Mouse (Mus musculus) forebrain, embryonic 13.5 days (tissue): Measurements from ENCODE around the gene Pde4d. TPM values are rescaled to one million over a fixed set of nuclear protein-coding genes. Genes with fewer than 3 reads are reported as not detected.

Experiments used
- ATAC-seq: fragments of 200-750 bp; cut with Nextera tagmentation; 2 replicates; pipeline ENCODE4 v1.8.0; 2017
- H3K27ac ChIP-seq: fragments of 300-500 bp; sonication (generic); 2 replicates; pipeline ENCODE4 v1.5.1; 2015; ENCODE audit warnings: inconsistent platforms, mild to moderate bottlenecking, moderate library complexity
- H3K27me3 ChIP-seq: fragments of 300-500 bp; sonication (generic); 2 replicates; pipeline ENCODE4 v1.6.1; 2015; ENCODE audit warnings: mild to moderate bottlenecking, inconsistent platforms
- H3K36me3 ChIP-seq: fragments of 300-500 bp; sonication (generic); 2 replicates; pipeline ENCODE4 v1.6.1; 2015; ENCODE audit warnings: mild to moderate bottlenecking, inconsistent platforms; ENCODE audit not compliant: poor library complexity, severe bottlenecking
- H3K4me1 ChIP-seq: fragments of 300-500 bp; sonication (generic); 2 replicates; pipeline ENCODE4 v1.6.1; 2015; ENCODE audit warnings: inconsistent platforms
- H3K4me2 ChIP-seq: fragments of 300-500 bp; sonication (generic); 2 replicates; pipeline ENCODE4 v1.6.1; 2015; ENCODE audit warnings: inconsistent platforms, mild to moderate bottlenecking, moderate library complexity
- H3K4me3 ChIP-seq: fragments of 300-500 bp; sonication (generic); 2 replicates; pipeline ENCODE4 v1.5.1; 2015; ENCODE audit warnings: mild to moderate bottlenecking, inconsistent platforms
- H3K9ac ChIP-seq: fragments of 300-500 bp; sonication (generic); 2 replicates; pipeline ENCODE4 v1.6.1; 2015; ENCODE audit warnings: mild to moderate bottlenecking, inconsistent platforms
- H3K9me3 ChIP-seq: fragments of 300-500 bp; sonication (generic); replicated peaks from 2 replicates; pipeline ENCODE4 v1.6.1; 2016; ENCODE audit warnings: inconsistent platforms
- WGBS: fragments of 180-500 bp; shearing (Covaris S2); methylation state at CpG from one replicate; pipeline ENCODE4 v1.1.7; 2015; 5-methylcytosine and 5-hydroxymethylcytosine counted together
- polyA plus RNA-seq: library from polyadenylated mRNA; unstranded; fragments of >200 nt; fragmentation: Nextera tagmentation; extraction: Ambion mirVana; gene quantifications from 2 replicates; pipeline ENCODE4 v1.2.1, GENCODE M21; 2015

Pde4d gene
- polyA plus RNA-seq, 1 experiment from 2014 or later, result 11.9 TPM

- H3K4me1 ChIP-seq, result no peaks in the 10 kb centered on the region
- H3K4me2 ChIP-seq, result no peak overlapping the region
- WGBS, result 85% methylated on average over 18 of the region's 18 CpGs
- no peak overlapping the region for H3K9ac ChIP-seq
- H3K9me3 ChIP-seq, result no peaks in the 10 kb centered on the region
- H3K4me3 ChIP-seq, result no peak overlapping the region
- no peak for ATAC-seq
- H3K36me3 ChIP-seq, result no peaks in the 10 kb centered on the region
- no peaks in the 10 kb centered on the region for H3K27me3 ChIP-seq
- H3K27ac ChIP-seq, result no peak overlapping the region
Observed at GRCm38 (mm10) chr13:109546337-109546736, 1096.6 kb downstream of the Pde4d start.

DNA sequence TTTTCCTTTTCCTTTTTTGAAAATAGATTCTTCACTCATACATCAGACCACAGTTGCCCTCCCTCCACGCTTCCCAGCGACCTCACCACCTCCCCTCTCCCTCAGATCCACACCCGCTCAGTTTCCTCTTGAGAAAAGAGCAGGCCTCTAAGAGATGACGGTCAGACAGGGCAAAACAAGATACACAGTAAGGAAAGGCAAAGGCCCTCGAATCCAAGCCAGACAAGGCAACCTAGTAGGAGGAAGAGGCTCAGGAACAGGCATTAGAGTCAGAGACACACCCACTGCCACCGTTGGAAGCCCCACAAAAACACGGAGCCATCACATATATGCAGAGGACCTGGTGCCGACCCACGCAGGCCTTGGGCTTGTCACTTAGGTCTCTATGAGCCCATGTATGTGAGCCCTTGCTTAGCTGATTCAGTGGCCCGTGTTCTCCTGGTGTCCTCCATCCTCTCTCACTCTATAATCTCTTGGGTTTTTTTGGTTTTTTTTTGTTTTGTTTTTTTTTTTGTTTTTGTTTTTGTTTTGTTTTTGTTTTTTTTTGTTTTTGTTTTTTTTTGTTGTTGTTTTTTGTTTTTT is 1097.3 kb downstream of the Pde4d start:
- Histone ChIP-seq H3K27me3 (no peaks in the 10 kb centered on the region), H3K36me3 (no peaks in the 10 kb centered on the region), H3K9me3 (no peaks in the 10 kb centered on the region), H3K4me3 (no peak overlapping the region), H3K27ac (no peak overlapping the region), H3K4me2 (no peak overlapping the region), H3K9ac (no peak overlapping the region), H3K4me1 (no peaks in the 10 kb centered on the region)
- ATAC-seq, result no peak; the same call in 1 of the 2 replicates
- 82% methylated on average over 10 of the region's 10 CpGs for WGBS

- WGBS, result 29% methylated on average over 6 of the region's 6 CpGs
- Histone ChIP-seq H3K27ac (no peak overlapping the region), H3K9ac (no peak overlapping the region), H3K4me3 (no peak overlapping the region), H3K4me2 (no peak overlapping the region), H3K9me3 (no peaks in the 10 kb centered on the region), H3K4me1 (no peaks in the 10 kb centered on the region), H3K27me3 (no peaks in the 10 kb centered on the region), H3K36me3 (no peaks in the 10 kb centered on the region)
- peak; percentile 73 for ATAC-seq
Observed at GRCm38 (mm10) chr13:109547700-109548099, 1098.0 kb downstream of the Pde4d start.

DNA sequence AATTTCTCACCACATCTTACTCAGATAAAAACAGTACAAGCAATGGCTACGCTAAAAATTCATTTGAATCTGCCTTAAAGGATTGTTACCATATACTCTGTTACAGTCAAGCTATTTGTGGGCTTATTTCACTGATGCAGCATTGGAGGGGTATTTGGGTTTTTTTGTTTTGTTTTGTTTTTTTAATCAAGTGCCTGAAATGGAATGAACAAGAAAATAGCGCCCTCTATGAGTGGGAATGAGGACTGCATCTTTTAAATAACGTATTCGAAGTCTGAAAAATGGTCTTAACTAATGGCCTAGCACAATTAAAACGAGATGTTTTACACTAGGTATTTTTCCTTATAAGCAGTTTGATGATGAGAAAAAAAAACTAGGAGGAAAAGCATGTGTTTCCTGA is 1098.5 kb downstream of the Pde4d start:
- Histone ChIP-seq H3K9me3 (no peaks in the 10 kb centered on the region), H3K27ac (no peak overlapping the region), H3K4me1 (no peaks in the 10 kb centered on the region), H3K27me3 (no peaks in the 10 kb centered on the region), H3K4me2 (no peak overlapping the region), H3K9ac (no peak overlapping the region), H3K36me3 (no peaks in the 10 kb centered on the region), H3K4me3 (no peak overlapping the region)
- no peak for ATAC-seq
- WGBS, result 71% methylated on average over 5 of the region's 5 CpGs

DNA sequence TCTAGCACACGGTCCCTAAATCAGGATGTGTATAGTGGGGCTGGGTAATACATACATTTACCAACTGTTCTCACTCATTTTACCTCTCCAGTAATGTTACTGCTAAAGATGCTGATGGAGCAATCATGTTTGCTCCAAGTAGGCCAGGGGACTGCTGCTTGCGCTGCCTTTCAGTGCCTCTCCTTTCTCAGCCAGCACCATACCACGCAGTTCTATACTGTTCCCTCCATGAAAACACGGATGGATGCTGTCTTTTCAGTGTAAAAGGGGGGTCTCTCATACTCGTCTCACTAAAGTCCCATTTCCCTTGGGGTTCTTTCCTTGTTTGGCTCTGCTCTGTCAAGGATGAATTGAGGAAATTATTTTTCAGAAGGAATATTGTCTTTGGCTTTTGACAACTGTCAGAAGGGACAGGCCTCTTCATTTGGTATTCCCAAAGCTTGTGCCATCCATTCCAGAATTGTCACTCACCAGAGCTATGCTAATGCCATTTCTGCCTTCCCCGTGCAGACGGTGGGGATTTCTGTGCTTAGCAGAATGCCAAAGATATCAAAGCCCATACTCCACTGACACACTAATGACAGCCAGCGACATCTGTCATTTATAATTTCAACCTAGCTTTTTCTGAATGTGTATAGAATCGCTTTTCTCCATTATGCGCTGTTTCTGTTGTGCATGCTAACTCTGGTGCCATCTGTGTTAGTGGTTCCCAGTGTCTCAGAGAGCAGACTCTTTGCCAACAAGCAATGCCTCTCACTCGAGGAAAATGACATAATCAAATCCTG is 1099.2 kb downstream of the Pde4d start:
- peak overlapping the region; percentile 78 for H3K27ac ChIP-seq
- no peaks in the 10 kb centered on the region for H3K4me1 ChIP-seq
- H3K4me3 ChIP-seq, result no peak overlapping the region
- H3K9me3 ChIP-seq, result no peaks in the 10 kb centered on the region
- ATAC-seq, result peak; percentile 86
- H3K36me3 ChIP-seq, result no peaks in the 10 kb centered on the region
- no peak overlapping the region; the same call in 1 of the 2 replicates for H3K9ac ChIP-seq
- no peaks in the 10 kb centered on the region for H3K27me3 ChIP-seq
- WGBS, result 68% methylated on average over 11 of the region's 11 CpGs
- H3K4me2 ChIP-seq, result no peak overlapping the region

DNA sequence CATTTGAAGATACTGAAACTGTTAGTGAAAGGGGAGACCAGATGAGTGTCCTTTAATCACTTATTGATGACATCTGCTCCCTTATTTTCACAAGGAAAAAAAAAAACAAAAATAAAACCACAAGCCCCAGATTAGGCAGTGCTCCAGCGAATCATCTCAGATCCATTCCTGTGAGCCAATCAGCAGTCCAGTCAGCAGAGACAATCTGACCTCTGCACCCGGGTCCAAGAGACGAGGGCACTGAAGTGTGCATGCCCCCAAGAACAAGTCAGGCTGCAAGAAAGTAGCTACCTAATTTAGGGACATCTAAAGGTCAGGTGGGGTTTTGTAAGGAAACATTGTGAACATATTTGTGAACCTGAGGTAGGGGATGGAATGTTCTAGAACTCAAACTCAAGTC is 1102.1 kb downstream of the Pde4d start:
- H3K27ac ChIP-seq, result no peak overlapping the region
- no peaks in the 10 kb centered on the region for H3K9me3 ChIP-seq
- H3K4me3 ChIP-seq, result no peak overlapping the region
- no peak for ATAC-seq
- H3K9ac ChIP-seq, result no peak overlapping the region
- H3K36me3 ChIP-seq, result no peaks in the 10 kb centered on the region
- H3K4me1 ChIP-seq, result no peaks in the 10 kb centered on the region
- H3K4me2 ChIP-seq, result no peak overlapping the region
- WGBS, result 77% methylated on average over 3 of the region's 3 CpGs
- no peaks in the 10 kb centered on the region for H3K27me3 ChIP-seq

DNA sequence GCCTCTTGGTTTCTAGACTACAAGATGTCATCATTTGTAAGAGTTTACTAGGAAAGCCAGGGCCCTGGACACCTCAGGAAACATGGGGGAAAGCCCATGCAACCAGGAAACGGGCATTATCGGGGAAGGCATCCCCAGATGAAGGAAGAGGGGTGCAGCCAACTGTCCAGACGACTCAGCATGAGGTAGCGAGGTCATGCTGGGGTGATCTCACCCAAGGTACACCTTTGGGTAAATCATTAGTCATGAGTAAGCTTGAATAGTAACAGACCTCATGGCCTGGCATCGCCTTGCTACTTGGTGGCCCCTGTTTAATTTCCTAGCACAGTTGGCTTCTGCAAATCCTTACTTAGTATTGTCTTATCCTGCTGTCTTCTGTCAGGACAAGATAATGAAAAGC is 1105.8 kb downstream of the Pde4d start:
- no peak overlapping the region for H3K4me2 ChIP-seq
- ATAC-seq, result no peak
- no peaks in the 10 kb centered on the region for H3K9me3 ChIP-seq
- WGBS, result 90% methylated on average over 5 of the region's 5 CpGs
- H3K4me3 ChIP-seq, result no peak overlapping the region
- H3K9ac ChIP-seq, result no peak overlapping the region
- H3K36me3 ChIP-seq, result no peaks in the 10 kb centered on the region
- H3K27ac ChIP-seq, result no peak overlapping the region
- H3K4me1 ChIP-seq, result no peaks in the 10 kb centered on the region
- H3K27me3 ChIP-seq, result no peaks in the 10 kb centered on the region

DNA sequence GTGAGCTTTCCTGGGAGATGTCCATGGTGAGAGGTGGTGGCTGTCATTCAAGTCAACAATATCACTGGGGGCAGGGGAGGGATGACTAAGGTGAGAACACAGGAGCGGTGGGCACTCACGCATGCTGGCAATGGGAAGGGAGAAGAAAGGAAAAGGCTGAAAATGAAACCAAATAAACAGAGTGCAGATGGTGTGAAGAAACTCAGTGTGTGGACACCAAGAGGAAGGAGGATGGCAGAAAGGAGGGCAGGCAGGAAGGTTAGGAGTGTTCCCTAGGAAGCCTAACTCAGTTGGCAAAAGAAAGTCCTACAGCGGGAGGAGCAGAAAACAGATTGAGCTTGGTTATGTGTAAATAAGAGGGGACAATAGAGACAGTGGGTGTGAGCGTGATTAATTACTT is 1107.1 kb downstream of the Pde4d start:
- 86% methylated on average over 4 of the region's 4 CpGs for WGBS
- H3K27ac ChIP-seq, result no peak overlapping the region
- H3K27me3 ChIP-seq, result no peaks in the 10 kb centered on the region
- H3K36me3 ChIP-seq, result no peaks in the 10 kb centered on the region
- H3K9ac ChIP-seq, result no peak overlapping the region
- no peak for ATAC-seq
- no peak overlapping the region for H3K4me2 ChIP-seq
- no peaks in the 10 kb centered on the region for H3K4me1 ChIP-seq
- H3K4me3 ChIP-seq, result no peak overlapping the region
- H3K9me3 ChIP-seq, result no peaks in the 10 kb centered on the region

GRCm38 (mm10) chr13:109558341-109559257 is 1108.9 kb downstream of the Pde4d start:
- H3K4me2 ChIP-seq, result no peak overlapping the region
- peak overlapping the region; percentile 54 for H3K27ac ChIP-seq
- 70% methylated on average over 12 of the region's 12 CpGs for WGBS
- H3K4me1 ChIP-seq, result no peaks in the 10 kb centered on the region
- no peaks in the 10 kb centered on the region for H3K36me3 ChIP-seq
- ATAC-seq, result peak; percentile 92
- no peak overlapping the region; the same call in 1 of the 2 replicates for H3K9ac ChIP-seq
- H3K27me3 ChIP-seq, result no peaks in the 10 kb centered on the region
- H3K9me3 ChIP-seq, result no peaks in the 10 kb centered on the region
- H3K4me3 ChIP-seq, result no peak overlapping the region

- no peaks in the 10 kb centered on the region for H3K9me3 ChIP-seq
- WGBS, result 87% methylated on average over 4 of the region's 4 CpGs
- H3K27me3 ChIP-seq, result no peaks in the 10 kb centered on the region
- H3K27ac ChIP-seq, result no peak overlapping the region
- no peak overlapping the region for H3K9ac ChIP-seq
- H3K4me3 ChIP-seq, result no peak overlapping the region
- no peak for ATAC-seq
- H3K4me2 ChIP-seq, result no peak overlapping the region
- H3K36me3 ChIP-seq, result no peaks in the 10 kb centered on the region
- H3K4me1 ChIP-seq, result no peaks in the 10 kb centered on the region
Observed at GRCm38 (mm10) chr13:109560261-109560660, 1110.5 kb downstream of the Pde4d start.

DNA sequence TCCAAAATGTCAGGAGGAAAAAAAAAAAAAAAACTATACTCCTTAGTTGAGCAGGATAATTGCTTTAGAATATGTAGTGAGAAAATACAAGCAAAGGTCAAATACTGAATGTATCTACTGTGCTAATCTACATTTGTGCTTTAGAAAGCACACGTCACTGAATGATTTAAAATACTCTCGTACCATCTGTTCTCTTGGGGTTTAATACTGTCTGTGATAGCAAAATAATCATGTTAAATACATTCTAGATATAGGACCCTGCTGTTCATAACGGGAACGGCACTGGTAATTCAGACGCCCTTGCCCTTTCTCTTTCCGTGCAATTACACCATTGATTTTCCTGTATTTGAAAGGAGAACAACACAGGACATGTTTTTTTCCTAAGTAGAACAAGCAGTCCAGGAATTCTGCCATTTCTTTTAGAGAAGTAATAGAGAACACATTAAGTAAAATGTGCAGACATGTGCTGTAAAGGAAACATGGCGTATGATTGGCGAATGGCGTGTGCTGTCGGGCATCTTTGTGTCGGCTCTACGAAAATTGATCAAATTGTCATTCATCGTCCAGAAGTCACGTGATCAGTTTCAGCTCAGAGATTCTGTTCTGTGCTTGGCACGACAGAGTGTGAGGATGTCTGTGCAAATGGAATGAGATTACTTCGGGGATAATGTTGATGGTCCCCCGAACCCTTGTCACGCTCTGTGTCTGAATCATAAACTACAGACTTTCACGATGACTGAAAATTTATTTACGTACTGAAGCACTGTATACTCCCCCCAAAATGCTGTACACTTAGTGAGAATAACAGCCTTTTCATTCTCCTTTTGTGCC is 1119.1 kb downstream of the Pde4d start:
- H3K4me1 ChIP-seq, result 0 out of 2 replicates have a peak, but pooled peaks cover 3% of the 10 kb centered on the region
- H3K9ac ChIP-seq, result no peak overlapping the region
- H3K4me2 ChIP-seq, result no peak overlapping the region
- WGBS, result 76% methylated on average over 20 of the region's 20 CpGs
- H3K27me3 ChIP-seq, result no peaks in the 10 kb centered on the region
- H3K4me3 ChIP-seq, result no peak overlapping the region
- no peaks in the 10 kb centered on the region for H3K36me3 ChIP-seq
- no peaks in the 10 kb centered on the region for H3K9me3 ChIP-seq
- peak; percentile 67; the same call in 1 of the 2 replicates for ATAC-seq
- H3K27ac ChIP-seq, result peak overlapping the region; percentile 44
